Comparison of ENCODE assay signal across 10 mouse cellular contexts in genomic region chrX:11254062-11254461, GRCm38 (mm10). TPM values are rescaled to one million over a fixed set of nuclear protein-coding genes. Genes with fewer than 3 reads are reported as not detected.
DNase-seq lines count a peak whose midpoint lies in the region; ATAC-seq lines count a peak whose summit lies in the region.
"Had no signal": no experiment of that assay in that cellular context is flagged by ENCODE, and none has a peak within 500 bp of the region (broad histone marks: within the 10 kb centered on the region; RNA-seq: fewer than 3 reads in every experiment).

No protein-coding gene starts in this region.

- ATAC-seq in granulocyte monocyte progenitor cell, adult 5-6 weeks (replicated peaks; ENCODE audit: poor library complexity, severe bottlenecking) = peak; percentile 81

- intact Hi-C loops in left cerebral cortex, postnatal 25 days (cut with DNase I) = no loop called here

- DNase-seq in adrenal gland, adult (ENCODE audit: inconsistent age in 2 of 2, low spot score in 1 of 2) = peak; percentile 14 to 33
- no peak for DNase-seq in adrenal gland, adult 2 months
- peak; percentile 47 for DNase-seq in 3T3-L1 (ENCODE audit: low read depth, low spot score)
- peak; percentile 40 to 85 for DNase-seq in left cerebral cortex, postnatal 25 days (ENCODE audit: low spot score in 2 of 2)
- DNase-seq in cerebellum, adult 18-20 months = no peak
- DNase-seq in embryo, embryonic 11 days = no peak
- DNase-seq in thymus, postnatal 0 days (ENCODE audit: low spot score) = no peak

RNA-seq across cellular contexts. Expression of gene H2al1a, which starts 45.0 kb away (rescaled TPM):
- not detected for total RNA-seq in adrenal gland, adult 2 months (2021)
- not detected in 2 replicates for polyA plus RNA-seq in adrenal gland, adult 2 months (2012; rRNA removed)
- not detected in 2 replicates for total RNA-seq in granulocyte monocyte progenitor cell, adult 5-6 weeks (2014; fragmentation: Nextera tagmentation)
- total RNA-seq in granulocyte monocyte progenitor cell, adult 5-6 weeks (2017) = not detected in 2 replicates
- total RNA-seq in left cerebral cortex, postnatal 25 days (2021) = not detected
- not detected in 2 replicates for polyA plus RNA-seq in thymus, postnatal 0 days (2015; fragmentation: Nextera tagmentation; extraction: Ambion mirVana)
- polyA plus RNA-seq: hindbrain, embryonic 15.5 days; macrophage had no signal

RNA-seq across cellular contexts. Expression of gene H2al1b, which starts 48.2 kb away (rescaled TPM):
- not detected for total RNA-seq in adrenal gland, adult 2 months (2021)
- not detected in 2 replicates for polyA plus RNA-seq in adrenal gland, adult 2 months (2012; rRNA removed)
- total RNA-seq in granulocyte monocyte progenitor cell, adult 5-6 weeks (2014; fragmentation: Nextera tagmentation) = not detected in 2 replicates
- not detected in 2 replicates for total RNA-seq in granulocyte monocyte progenitor cell, adult 5-6 weeks (2017)
- not detected for total RNA-seq in left cerebral cortex, postnatal 25 days (2021)
- polyA plus RNA-seq in thymus, postnatal 0 days (2015; fragmentation: Nextera tagmentation; extraction: Ambion mirVana) = not detected in 2 replicates
- polyA plus RNA-seq: hindbrain, embryonic 15.5 days; macrophage had no signal

RNA-seq across cellular contexts. Expression of gene H2al1c, which starts 51.4 kb away (rescaled TPM):
- total RNA-seq in adrenal gland, adult 2 months (2021) = not detected
- not detected in 2 replicates for polyA plus RNA-seq in adrenal gland, adult 2 months (2012; rRNA removed)
- not detected in 2 replicates for total RNA-seq in granulocyte monocyte progenitor cell, adult 5-6 weeks (2014; fragmentation: Nextera tagmentation)
- not detected in 2 replicates for total RNA-seq in granulocyte monocyte progenitor cell, adult 5-6 weeks (2017)
- not detected for total RNA-seq in left cerebral cortex, postnatal 25 days (2021)
- not detected in 2 replicates for polyA plus RNA-seq in thymus, postnatal 0 days (2015; fragmentation: Nextera tagmentation; extraction: Ambion mirVana)
- polyA plus RNA-seq: hindbrain, embryonic 15.5 days; macrophage had no signal

RNA-seq across cellular contexts. Expression of gene H2al1d, which starts 54.6 kb away (rescaled TPM):
- total RNA-seq in adrenal gland, adult 2 months (2021) = not detected
- not detected in 2 replicates for polyA plus RNA-seq in adrenal gland, adult 2 months (2012; rRNA removed)
- total RNA-seq in granulocyte monocyte progenitor cell, adult 5-6 weeks (2014; fragmentation: Nextera tagmentation) = not detected in 2 replicates
- total RNA-seq in granulocyte monocyte progenitor cell, adult 5-6 weeks (2017) = not detected in 2 replicates
- not detected for total RNA-seq in left cerebral cortex, postnatal 25 days (2021)
- not detected in 2 replicates for polyA plus RNA-seq in thymus, postnatal 0 days (2015; fragmentation: Nextera tagmentation; extraction: Ambion mirVana)
- polyA plus RNA-seq: hindbrain, embryonic 15.5 days; macrophage had no signal

RNA-seq across cellular contexts. Expression of gene H2al1e, which starts 57.7 kb away (rescaled TPM):
- total RNA-seq in adrenal gland, adult 2 months (2021) = not detected
- polyA plus RNA-seq in adrenal gland, adult 2 months (2012; rRNA removed) = not detected in 2 replicates
- not detected in 2 replicates for total RNA-seq in granulocyte monocyte progenitor cell, adult 5-6 weeks (2014; fragmentation: Nextera tagmentation)
- total RNA-seq in granulocyte monocyte progenitor cell, adult 5-6 weeks (2017) = not detected in 2 replicates
- total RNA-seq in left cerebral cortex, postnatal 25 days (2021) = not detected
- polyA plus RNA-seq in thymus, postnatal 0 days (2015; fragmentation: Nextera tagmentation; extraction: Ambion mirVana) = not detected in 2 replicates
- polyA plus RNA-seq: hindbrain, embryonic 15.5 days; macrophage had no signal

Comparison
In these comparisons a context has a peak if more than half of its experiments do, and no peak if none do; other contexts are left out.
1. DNase-seq: peak in adrenal gland, adult (2 of 2), 3T3-L1 (single experiment) and left cerebral cortex, postnatal 25 days (2 of 2); none in adrenal gland, adult 2 months (single experiment), cerebellum, adult 18-20 months (0 of 2), embryo, embryonic 11 days (single experiment) and thymus, postnatal 0 days (single experiment).